Mouse (Mus musculus): ENCODE data around the gene Nolc1.

- TF ChIP-seq POLR2A (IDR thresholded peaks at IDR 0.05; ENCODE audit: extremely low read depth, insufficient read depth, low read length): no peak
- no peak for TF ChIP-seq CTCF (IDR thresholded peaks at IDR 0.05; ENCODE audit: low read depth, low read length)
These were observed 42.7 kb upstream of the Nolc1 start for GRCm38 (mm10) chr19:46032731-46033510.
